Mouse (Mus musculus) intestine, embryonic 15.5 days (tissue): ENCODE results near the gene Ifi203. TPM values are rescaled to one million over a fixed set of nuclear protein-coding genes. Genes with fewer than 3 reads are reported as not detected.
"Not testable (repeated sequence)": the region's sequence is repeated elsewhere in the genome, so short reads cannot be mapped to it uniquely, and the experiment has no call there.

ENCODE experiments used
- ATAC-seq: fragments of 200-750 bp; cut with Nextera tagmentation; 2 replicates; pipeline ENCODE4 v1.8.0; 2017; ENCODE audit warnings: moderate TSS enrichment, moderate library complexity
- H3K27ac ChIP-seq: fragments of 300-500 bp; sonication (generic); 2 replicates; pipeline ENCODE4 v1.5.1; 2015; ENCODE audit warnings: mild to moderate bottlenecking, inconsistent platforms
- H3K27me3 ChIP-seq: fragments of 300-500 bp; sonication (generic); replicated peaks from 2 replicates; pipeline ENCODE4 v1.6.1; 2015; ENCODE audit warnings: inconsistent platforms
- H3K36me3 ChIP-seq: fragments of 300-500 bp; sonication (generic); 2 replicates; pipeline ENCODE4 v1.6.1; 2015; ENCODE audit warnings: inconsistent platforms
- H3K4me1 ChIP-seq: fragments of 300-500 bp; sonication (generic); replicated peaks from 2 replicates; pipeline ENCODE4 v1.6.1; 2015; ENCODE audit warnings: inconsistent platforms
- H3K4me2 ChIP-seq: fragments of 300-500 bp; sonication (generic); replicated peaks from 2 replicates; pipeline ENCODE4 v1.6.1; 2015; ENCODE audit warnings: mild to moderate bottlenecking, inconsistent platforms
- H3K4me3 ChIP-seq: fragments of 300-500 bp; sonication (generic); replicated peaks from 2 replicates; pipeline ENCODE4 v1.5.1; 2015; ENCODE audit warnings: inconsistent platforms
- H3K9ac ChIP-seq: fragments of 300-500 bp; sonication (generic); 2 replicates; pipeline ENCODE4 v1.6.1; 2015; ENCODE audit warnings: inconsistent platforms
- H3K9me3 ChIP-seq: fragments of 300-500 bp; sonication (generic); 2 replicates; pipeline ENCODE4 v1.6.1; 2016; ENCODE audit warnings: inconsistent platforms
- WGBS: fragments of 180-500 bp; shearing (Covaris S2); methylation state at CpG from one replicate; pipeline ENCODE4 v1.1.7; 2015; 5-methylcytosine and 5-hydroxymethylcytosine counted together
- polyA plus RNA-seq: library from polyadenylated mRNA; unstranded; fragments of >200 nt; fragmentation: Nextera tagmentation; extraction: Ambion mirVana; gene quantifications from 2 replicates; pipeline ENCODE4 v1.2.1, GENCODE M21; 2015

Gene Ifi203
- polyA plus RNA-seq, 1 experiment from 2014 or later: 1.9 TPM

- not testable (repeated sequence) for H3K36me3 ChIP-seq, H3K27me3 ChIP-seq, H3K4me1 ChIP-seq, H3K4me3 ChIP-seq, H3K27ac ChIP-seq, H3K9me3 ChIP-seq, ATAC-seq, H3K9ac ChIP-seq, H3K4me2 ChIP-seq
- 76% methylated on average over 2 of the region's 2 CpGs for WGBS
Observed at GRCm38 (mm10) chr1:173941522-173941921, 950 bp downstream of the Ifi203 start.

DNA sequence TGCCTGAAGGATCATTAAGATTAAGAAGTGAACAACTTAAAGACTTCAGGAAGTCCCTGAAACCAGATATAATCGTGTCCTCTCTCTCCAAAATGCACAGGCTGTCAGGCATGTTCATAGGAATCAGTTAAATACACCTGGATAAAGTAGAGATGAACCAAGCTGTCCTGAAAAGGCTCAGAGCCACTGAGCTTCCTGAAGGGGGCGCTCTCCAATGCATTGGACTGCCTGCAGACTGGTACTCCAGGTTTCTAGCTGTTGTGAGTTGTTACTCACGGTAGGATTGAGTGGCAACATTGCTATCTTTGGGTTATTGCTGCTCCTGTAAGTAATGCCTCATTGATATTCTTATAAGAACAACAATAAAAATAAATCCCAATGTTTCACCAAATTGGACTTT lies 23.2 kb downstream of the Ifi203 start:
- WGBS: 56% methylated on average over 3 of the region's 3 CpGs
- H3K4me2 ChIP-seq, ATAC-seq, H3K4me3 ChIP-seq, H3K9ac ChIP-seq, H3K36me3 ChIP-seq, H3K27ac ChIP-seq, H3K27me3 ChIP-seq, H3K9me3 ChIP-seq, H3K4me1 ChIP-seq: not testable (repeated sequence)

- ATAC-seq: no peak
- 84% methylated on average over 2 of the region's 2 CpGs for WGBS
- no peak overlapping the region for H3K4me2 ChIP-seq
Observed at GRCm38 (mm10) chr1:173914559-173914958, 27.9 kb downstream of the Ifi203 start.

GRCm38 (mm10) chr1:173913256-173913791 lies 29.1 kb downstream of the Ifi203 start:
- not testable (repeated sequence) for H3K4me3 ChIP-seq, H3K9me3 ChIP-seq, H3K27ac ChIP-seq, H3K4me2 ChIP-seq, ATAC-seq, H3K27me3 ChIP-seq, H3K4me1 ChIP-seq, H3K36me3 ChIP-seq, H3K9ac ChIP-seq

More at GRCm38 (mm10) chr1:173914559-173914958, 27.9 kb downstream of the Ifi203 start:
- H3K9ac ChIP-seq: no peak overlapping the region
- H3K4me3 ChIP-seq: no peak overlapping the region
- no peaks in the 10 kb centered on the region for H3K27me3 ChIP-seq
- H3K9me3 ChIP-seq: no peaks in the 10 kb centered on the region
- H3K4me1 ChIP-seq: no peaks in the 10 kb centered on the region
- H3K27ac ChIP-seq: no peak overlapping the region
- H3K36me3 ChIP-seq: no peaks in the 10 kb centered on the region

GRCm38 (mm10) chr1:173912548-173913255 lies 29.8 kb downstream of the Ifi203 start, which contains the start of gene Ifi211:
Gene Ifi211 (minus strand): TSS chr1:173913046.
- not testable (repeated sequence) for H3K4me1 ChIP-seq, ATAC-seq, H3K9ac ChIP-seq, H3K27me3 ChIP-seq, H3K4me3 ChIP-seq, H3K27ac ChIP-seq, H3K4me2 ChIP-seq, H3K36me3 ChIP-seq, H3K9me3 ChIP-seq
- 78% methylated on average over 6 of the region's 6 CpGs for WGBS

DNA sequence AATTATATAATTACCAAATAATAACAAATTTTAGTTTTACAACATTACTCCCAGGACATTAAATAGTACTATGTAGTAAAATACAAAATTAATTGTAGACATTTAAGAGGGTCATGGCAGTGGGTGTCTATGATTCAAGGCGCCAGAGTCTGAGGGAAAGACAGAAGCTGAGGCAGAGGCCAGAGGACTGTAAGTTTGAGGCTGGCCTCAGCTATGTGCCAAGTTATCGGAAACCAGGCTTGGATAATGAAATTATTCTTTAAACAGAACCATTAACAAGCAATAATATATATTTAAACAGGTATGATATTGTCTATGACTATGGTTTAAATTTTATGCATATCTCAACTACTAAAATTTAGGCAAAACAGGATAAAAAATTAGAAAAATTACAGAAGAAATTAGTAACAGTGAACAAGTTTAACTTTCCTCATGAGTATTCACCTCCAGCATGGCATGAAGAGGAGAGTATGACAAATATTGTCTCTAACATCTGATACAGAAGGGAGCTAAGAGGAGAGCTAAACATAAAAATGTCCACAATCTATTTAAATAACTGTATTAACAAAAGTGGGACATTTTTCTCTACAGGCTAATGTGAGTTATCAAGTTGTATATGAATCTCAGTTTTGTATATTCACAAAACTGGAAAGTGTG lies 30.5 kb downstream of the Ifi203 start:
- no peaks in the 10 kb centered on the region for H3K27me3 ChIP-seq
- no peak for ATAC-seq
- 97% methylated on average over 2 of the region's 2 CpGs for WGBS
- no peaks in the 10 kb centered on the region for H3K4me1 ChIP-seq
- H3K9ac ChIP-seq: no peak overlapping the region
- H3K27ac ChIP-seq: no peak overlapping the region
- H3K9me3 ChIP-seq: no peaks in the 10 kb centered on the region
- no peaks in the 10 kb centered on the region for H3K36me3 ChIP-seq
- no peak overlapping the region for H3K4me3 ChIP-seq
- H3K4me2 ChIP-seq: no peak overlapping the region

DNA sequence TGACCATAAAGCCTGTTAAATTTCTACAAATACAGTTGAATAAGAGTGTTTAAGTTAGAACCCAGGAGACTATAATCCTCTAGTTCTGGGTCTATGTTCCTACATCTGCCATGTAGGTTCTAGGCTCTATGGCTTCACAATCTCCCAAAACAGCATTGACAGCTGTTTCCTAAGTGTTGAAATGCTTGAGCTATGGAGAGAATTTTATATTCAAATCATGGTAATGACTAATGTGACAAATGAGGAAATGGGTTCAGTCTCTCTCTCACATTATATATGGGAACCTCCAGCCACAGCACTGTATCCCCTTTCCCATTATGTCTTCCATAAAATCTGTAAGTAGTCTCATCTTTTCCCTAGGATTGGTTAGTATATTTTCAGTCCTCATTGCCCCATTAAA lies 34.1 kb downstream of the Ifi203 start:
- not testable (repeated sequence) for ATAC-seq, H3K27me3 ChIP-seq, H3K4me1 ChIP-seq, H3K36me3 ChIP-seq, H3K4me2 ChIP-seq, H3K9me3 ChIP-seq, H3K27ac ChIP-seq, H3K9ac ChIP-seq, H3K4me3 ChIP-seq

GRCm38 (mm10) chr1:173905885-173906284 lies 36.6 kb downstream of the Ifi203 start:
- not testable (repeated sequence) for ATAC-seq, H3K4me2 ChIP-seq, H3K27ac ChIP-seq, H3K9ac ChIP-seq, H3K4me3 ChIP-seq, H3K36me3 ChIP-seq, H3K9me3 ChIP-seq, H3K27me3 ChIP-seq, H3K4me1 ChIP-seq
- 82% methylated on average over 4 of the region's 4 CpGs for WGBS

- H3K9ac ChIP-seq, H3K36me3 ChIP-seq, H3K4me2 ChIP-seq, H3K27ac ChIP-seq, H3K27me3 ChIP-seq, ATAC-seq, H3K4me3 ChIP-seq, H3K4me1 ChIP-seq, H3K9me3 ChIP-seq: not testable (repeated sequence)
Observed at GRCm38 (mm10) chr1:173889741-173890140, 52.7 kb downstream of the Ifi203 start.

DNA sequence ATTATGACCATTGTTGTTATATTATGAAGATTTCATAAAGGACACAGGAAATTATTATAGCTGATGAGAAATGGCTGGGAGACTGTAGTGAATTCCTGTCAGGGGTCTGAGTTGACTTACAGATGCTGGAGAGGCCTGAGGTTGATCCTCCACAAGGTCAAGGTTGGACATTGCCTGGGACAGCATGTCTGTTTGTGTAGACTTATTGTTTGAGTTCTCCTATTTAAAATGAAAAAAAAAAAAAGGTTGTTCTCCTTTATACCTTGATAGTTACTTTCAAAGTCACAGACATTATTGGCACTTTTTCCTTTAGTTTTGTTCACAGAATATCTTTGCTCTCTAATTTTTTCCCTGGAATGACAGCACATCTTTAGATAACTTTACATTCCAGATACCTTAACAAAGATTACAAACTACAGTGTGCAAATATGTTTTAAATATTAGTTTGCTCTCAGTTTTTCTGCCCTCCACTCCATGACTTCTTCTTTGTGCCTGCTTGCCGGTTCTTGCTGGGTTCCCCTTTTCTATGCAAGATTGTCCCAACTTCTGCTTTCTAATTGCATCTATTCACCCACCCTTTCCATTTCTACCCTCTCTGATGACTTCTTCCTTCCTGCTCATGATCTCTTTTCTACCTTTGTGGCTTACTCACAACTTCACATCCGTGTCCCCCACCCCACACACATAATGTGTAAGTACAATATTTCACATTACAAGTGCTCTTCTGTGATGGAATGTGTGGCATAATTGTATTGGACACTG lies 55.3 kb downstream of the Ifi203 start:
- not testable (repeated sequence) for H3K9me3 ChIP-seq, H3K4me1 ChIP-seq, H3K27me3 ChIP-seq, ATAC-seq, H3K9ac ChIP-seq, H3K4me3 ChIP-seq, H3K27ac ChIP-seq, H3K36me3 ChIP-seq, H3K4me2 ChIP-seq
- 88% methylated on average over 1 of the region's 2 CpGs for WGBS

DNA sequence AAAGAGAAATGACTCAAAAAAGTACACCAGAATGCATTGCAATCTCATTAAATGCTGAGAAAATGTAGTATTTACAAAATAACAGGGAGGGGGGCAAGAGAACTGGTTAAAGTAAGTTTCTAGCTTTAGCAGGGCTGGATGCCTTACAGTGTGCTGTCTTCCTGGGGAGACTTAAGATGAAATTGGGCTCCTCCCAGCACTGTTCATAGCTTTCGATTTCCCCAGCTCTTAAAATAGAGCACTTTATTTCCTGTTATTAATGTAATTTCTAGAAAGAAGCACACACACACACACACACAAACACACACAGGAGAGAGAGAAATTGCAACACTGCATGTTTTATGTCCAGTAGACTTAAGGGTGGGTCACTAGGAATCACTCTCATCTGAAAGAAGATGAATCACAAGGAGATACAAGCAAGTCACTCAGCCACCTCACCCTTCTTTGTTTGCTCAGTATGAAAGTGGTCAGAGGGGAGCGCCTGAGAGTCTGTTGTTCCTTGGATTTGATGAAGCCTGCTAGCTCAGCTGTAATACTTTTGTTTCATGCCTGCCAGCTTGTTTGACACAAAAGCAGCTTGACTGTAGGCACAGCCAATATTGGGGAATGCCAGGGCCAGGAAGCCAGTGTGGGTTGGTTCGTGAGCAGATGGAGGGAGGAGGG lies 62.3 kb downstream of the Ifi203 start:
- ATAC-seq: peak; percentile 51
- not testable (repeated sequence) for H3K36me3 ChIP-seq, H3K4me2 ChIP-seq, H3K27ac ChIP-seq, H3K27me3 ChIP-seq, H3K9ac ChIP-seq, H3K4me3 ChIP-seq, H3K9me3 ChIP-seq, H3K4me1 ChIP-seq
- WGBS: 59% methylated on average over 3 of the region's 3 CpGs

GRCm38 (mm10) chr1:173879225-173879987 lies 63.1 kb downstream of the Ifi203 start:
- H3K4me1 ChIP-seq, H3K27me3 ChIP-seq, H3K4me2 ChIP-seq, H3K9me3 ChIP-seq, H3K4me3 ChIP-seq, ATAC-seq, H3K36me3 ChIP-seq, H3K27ac ChIP-seq, H3K9ac ChIP-seq: not testable (repeated sequence)
- WGBS: 61% methylated on average over 5 of the region's 5 CpGs
